Mouse (Mus musculus): ENCODE measurements at regions not wholly inside any gene's neighbourhood (a gene's known extent, or its start where the extent isn't known, plus 50 kb on each side); places are given as distances from the start of the nearest gene placed in this dataset.

GRCm38 (mm10) chr3:39234921-39235320, 348.2 kb downstream of the Fat4 start:
- DNase-seq (ENCODE audit: extremely low spot score, low spot score) = no peak

GRCm38 (mm10) chr3:39248712-39249111, 362.0 kb downstream of the Fat4 start:
- no peak for DNase-seq (ENCODE audit: extremely low spot score, low spot score)

GRCm38 (mm10) chr3:39249224-39249892, 362.6 kb downstream of the Fat4 start:
- DNase-seq (ENCODE audit: extremely low spot score, low spot score) = no peak

DNA sequence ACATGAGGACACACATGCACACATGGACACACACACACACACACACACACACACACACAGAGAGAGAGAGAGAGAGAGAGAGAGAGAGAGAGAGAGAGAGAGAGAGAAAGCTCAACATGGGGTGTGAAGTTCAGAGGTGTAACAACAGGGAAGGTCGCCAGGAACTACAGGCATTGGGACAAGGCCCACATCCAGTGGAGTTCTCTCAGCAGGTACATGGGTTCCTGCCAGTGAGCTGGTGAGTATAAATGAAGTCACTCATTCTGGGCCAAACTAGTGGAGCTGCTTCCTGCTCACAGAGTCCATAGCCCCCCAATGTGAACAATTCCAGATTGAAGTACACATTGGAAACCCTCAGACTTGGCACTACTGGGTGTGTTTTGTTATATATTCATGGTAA, 366.3 kb downstream of the Fat4 start:
- no peak for DNase-seq (ENCODE audit: extremely low spot score, low spot score)

GRCm38 (mm10) chr3:39264671-39265430, 378.1 kb downstream of the Fat4 start:
- no peak for DNase-seq (ENCODE audit: extremely low spot score, low spot score)

DNA sequence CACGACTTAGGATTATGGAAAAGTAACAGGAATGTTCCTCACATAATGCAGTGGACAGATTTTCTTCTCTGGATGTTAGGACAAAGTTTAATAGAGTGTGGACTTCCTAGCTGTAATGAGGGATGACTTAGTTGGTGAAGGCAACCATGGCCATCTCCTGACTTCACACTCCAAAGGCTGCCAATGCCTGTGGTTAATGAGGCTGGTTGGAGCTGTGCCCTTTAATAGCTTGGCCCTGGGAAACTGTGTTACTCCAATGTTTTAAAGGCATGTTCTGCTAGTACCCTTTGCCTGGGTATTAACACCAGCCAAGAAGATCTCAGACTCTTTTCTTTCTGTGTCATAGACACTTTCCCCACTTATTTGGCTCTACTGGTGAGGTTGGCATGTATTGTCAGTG, 378.9 kb downstream of the Fat4 start:
- no peak for DNase-seq (ENCODE audit: extremely low spot score, low spot score)

- no peak for DNase-seq (ENCODE audit: extremely low spot score, low spot score)
Observed at GRCm38 (mm10) chr3:39269388-39269787, 382.6 kb downstream of the Fat4 start.

- DNase-seq (ENCODE audit: extremely low spot score, low spot score) = no peak
Observed at GRCm38 (mm10) chr3:39272616-39273015, 385.9 kb downstream of the Fat4 start.

DNA sequence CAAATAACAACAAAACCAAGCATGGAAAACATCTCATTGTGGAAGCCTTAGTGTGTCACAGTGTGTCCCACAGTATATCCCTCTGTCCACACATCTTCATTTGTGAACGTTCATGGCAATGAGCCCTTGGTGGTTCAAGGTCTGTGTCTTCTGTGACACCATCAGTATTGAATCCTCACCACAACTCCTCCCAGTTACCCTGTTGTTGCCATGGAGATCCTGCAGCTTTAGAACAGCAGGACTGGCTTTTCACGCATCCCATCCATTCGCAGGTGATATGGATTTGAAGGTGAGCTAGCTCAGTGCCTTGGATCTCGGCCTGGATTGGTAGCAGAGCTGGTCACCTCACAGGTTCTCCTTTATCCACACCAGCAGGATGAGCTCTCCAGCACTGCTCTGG, 390.2 kb downstream of the Fat4 start:
- DNase-seq (ENCODE audit: extremely low spot score, low spot score) = no peak

- no peak for DNase-seq (ENCODE audit: extremely low spot score, low spot score)
Observed at GRCm38 (mm10) chr3:39277310-39277709, 390.6 kb downstream of the Fat4 start.

- no peak for DNase-seq (ENCODE audit: extremely low spot score, low spot score)
Observed at GRCm38 (mm10) chr3:39295255-39295654, 408.5 kb downstream of the Fat4 start.

DNA sequence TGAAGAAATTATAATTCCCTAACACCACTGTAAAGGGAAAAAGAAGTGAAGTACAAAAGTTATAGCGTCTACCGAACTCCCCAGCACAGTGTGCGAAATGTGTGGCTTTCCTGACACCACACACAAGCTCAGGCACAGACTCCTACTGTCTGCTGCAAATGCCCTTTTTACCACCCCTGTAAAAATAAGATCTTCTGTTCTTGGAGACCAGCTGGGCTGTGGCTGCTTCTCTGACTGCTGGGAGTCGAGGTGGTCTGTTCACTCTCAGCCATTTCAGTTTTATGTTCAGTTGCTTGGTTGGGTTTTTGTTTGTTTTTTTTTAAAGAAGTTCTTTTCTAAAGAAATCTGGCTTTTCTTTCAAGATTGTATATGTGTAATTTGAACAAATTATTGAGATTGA, 409.5 kb downstream of the Fat4 start:
- no peak for DNase-seq (ENCODE audit: extremely low spot score, low spot score)

DNA sequence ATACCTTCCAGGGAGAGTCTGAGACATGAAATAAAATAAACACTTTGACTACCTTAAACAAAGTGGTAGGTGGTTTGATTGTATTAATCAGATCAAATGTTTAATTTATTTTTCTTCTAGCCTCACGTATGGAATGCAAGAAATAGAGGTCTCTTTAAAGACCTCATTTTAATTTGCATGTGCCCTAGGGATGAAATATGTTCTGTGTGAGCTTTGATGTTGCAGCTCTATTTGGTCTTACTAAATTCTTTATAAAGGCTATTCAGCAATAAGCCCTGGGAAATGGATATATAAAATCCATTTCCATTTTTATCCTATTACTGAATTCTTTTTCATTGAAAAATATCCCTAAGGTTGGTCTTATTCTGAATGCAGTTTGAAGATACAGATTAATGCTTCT, 422.7 kb downstream of the Fat4 start:
- no peak for DNase-seq (ENCODE audit: extremely low spot score, low spot score)

GRCm38 (mm10) chr3:39313563-39313962, 426.8 kb downstream of the Fat4 start:
- no peak for DNase-seq (ENCODE audit: extremely low spot score, low spot score)

GRCm38 (mm10) chr3:39320851-39321250, 434.1 kb downstream of the Fat4 start:
- DNase-seq (ENCODE audit: extremely low spot score, low spot score) = no peak

DNA sequence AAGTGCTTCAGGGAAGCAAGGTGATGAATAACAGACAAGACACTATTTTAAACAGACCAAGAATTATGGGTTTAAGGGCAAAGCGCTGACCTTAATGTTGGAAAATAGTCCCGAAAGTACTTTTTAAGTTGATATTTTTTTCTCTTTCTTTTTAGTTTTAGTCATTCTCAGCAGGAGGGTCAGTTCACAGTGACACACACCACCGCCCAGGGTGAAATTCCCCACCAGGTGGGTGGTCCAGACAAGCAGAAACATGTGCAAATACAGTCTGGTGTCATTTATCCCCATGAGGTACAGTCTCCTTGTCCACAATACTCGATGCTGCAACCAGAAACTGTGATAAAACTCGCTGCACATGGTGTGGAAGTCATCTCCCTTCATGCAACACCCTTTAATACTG, 435.5 kb downstream of the Fat4 start:
- peak; percentile 65 for DNase-seq (ENCODE audit: extremely low spot score, low spot score)

DNA sequence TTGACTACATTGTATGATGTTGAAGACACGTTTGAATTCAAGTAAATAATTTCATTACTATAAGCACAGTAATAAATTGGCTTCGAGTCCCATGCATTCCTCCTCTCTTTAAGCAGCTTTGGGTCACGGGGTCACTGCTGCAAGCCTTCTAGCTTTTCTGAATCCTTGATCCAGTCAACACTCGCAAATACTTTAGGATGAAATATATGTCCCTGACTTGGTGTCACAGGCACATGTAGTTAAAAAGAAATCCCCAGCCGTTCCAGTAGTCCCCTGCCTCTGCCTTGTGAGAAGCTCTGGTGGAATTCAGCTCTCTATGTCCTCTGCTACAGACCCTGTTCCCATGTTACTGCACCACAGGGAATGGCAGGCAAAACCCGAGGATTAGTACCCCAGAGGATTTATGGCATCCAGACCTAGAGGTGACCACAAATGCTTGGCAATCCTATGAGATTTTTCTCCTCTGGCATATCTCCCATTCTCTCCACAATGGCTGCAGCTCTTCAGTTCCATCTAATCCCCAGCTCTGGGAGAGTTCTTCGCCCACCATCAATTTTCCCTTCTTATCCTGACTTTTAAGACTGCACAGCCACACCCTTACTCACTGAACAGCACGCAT, 449.0 kb downstream of the Fat4 start:
- no peak for DNase-seq (ENCODE audit: extremely low spot score, low spot score)

DNA sequence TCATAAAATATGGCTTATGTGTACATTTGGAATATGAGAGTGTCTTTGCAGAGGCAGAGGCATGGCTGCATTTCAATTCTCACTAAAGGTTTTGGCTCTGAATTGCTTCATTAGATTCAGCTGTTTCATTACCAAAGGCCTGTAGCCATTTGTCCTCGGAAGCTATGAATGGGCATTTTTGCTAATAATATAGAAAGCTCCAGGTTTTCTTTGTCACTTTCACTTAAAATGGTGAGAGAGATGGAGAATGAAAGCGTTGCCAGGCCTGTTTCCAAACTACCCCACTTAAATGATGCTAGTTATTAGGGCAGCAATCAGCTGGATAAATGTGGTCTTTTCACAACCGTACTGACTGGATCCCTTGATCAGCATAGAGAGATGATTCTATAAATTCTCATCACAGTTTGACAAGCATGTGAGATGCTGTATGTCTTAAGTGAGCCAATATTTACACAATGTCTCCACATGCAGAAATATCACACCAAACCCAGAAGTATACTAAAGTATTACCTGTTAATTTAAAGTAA, 454.5 kb downstream of the Fat4 start:
- DNase-seq (ENCODE audit: extremely low spot score, low spot score) = no peak

- no peak for DNase-seq (ENCODE audit: extremely low spot score, low spot score)
Observed at GRCm38 (mm10) chr3:39344078-39344477, 457.3 kb downstream of the Fat4 start.

DNA sequence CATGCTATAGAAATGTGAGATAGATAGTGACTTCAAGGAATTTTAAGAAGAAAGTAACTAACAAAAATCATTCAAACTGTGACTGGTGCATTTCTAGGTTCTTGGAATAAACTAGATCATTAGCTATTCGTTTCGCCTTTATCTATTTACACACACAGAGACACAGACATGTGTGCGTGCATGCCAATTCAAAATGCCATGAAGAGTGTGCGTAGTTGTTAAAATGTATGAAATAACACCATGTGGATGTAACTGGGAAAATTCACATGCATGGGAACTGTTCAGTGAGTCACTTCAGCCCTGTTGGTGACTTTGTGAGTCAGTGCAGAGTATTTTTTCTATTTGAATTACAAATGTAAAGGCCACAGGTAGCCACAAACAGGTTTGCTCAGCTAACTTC, 460.8 kb downstream of the Fat4 start:
- no peak for DNase-seq (ENCODE audit: extremely low spot score, low spot score)

DNA sequence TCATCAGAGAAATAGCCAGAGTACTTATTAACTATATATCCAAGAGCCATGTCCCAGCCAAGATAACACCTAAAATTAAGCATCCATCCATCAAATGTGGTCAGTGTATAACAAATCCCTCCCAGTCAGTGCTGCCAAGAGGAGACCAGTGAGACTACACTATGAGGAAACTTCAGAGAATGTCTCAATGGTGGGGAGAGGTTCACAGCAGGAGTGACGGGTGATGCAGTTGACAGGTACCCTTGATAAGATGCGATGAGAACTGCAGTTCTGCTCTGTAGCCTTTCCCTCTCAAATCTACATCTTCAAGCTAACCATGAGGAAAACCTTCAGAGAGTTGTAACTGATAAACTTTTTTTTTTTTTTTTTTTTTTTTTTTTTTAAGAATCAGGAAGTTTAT, 470.3 kb downstream of the Fat4 start:
- DNase-seq (ENCODE audit: extremely low spot score, low spot score) = no peak

DNA sequence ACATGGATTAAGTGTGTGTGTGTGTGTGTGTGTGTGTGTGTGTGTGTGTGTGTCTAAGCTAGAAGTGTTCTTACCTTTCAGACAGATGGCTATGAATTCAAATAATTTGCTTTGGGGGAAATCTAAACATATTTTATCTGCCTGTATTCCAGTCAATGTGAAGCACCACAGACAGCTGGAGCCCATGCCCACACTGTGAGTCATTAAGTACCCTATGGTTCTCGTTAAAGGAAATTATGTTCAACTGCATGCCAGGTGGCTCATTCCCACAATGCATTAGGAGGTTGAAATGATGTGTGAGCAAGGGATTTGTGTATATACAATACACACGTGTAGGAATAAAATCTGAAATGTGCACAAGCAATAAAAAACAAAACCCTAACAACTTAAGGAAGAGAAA, 473.5 kb downstream of the Fat4 start:
- no peak for DNase-seq (ENCODE audit: extremely low spot score, low spot score)

Measured in neural tube, embryonic 10.5 days (tissue).